Mouse (Mus musculus): ENCODE results near the gene F12. TPM values are rescaled to one million over a fixed set of nuclear protein-coding genes. Genes with fewer than 3 reads are reported as not detected.
"Not testable (repeated sequence)": the region's sequence is repeated elsewhere in the genome, so short reads cannot be mapped to it uniquely, and the experiment has no call there.

F12 gene
- polyA plus RNA-seq, 1 experiment from 2014 or later: not detected

GRCm38 (mm10) chr13:55444286-55444936 lies 17.8 kb upstream of the F12 start:
- H3K27me3 ChIP-seq: no peaks in the 10 kb centered on the region
- ChIA-PET POLR2A (interaction anchor here (0.6 to 2.8 kb wide), 3 partner anchors 21 to 659 kb away, joined by 3 to 9 read pairs (median 8); no protein-coding TSS in a partner anchor), CTCF (interaction anchor here (1.2 to 1.6 kb wide), 2 partner anchors 15 to 25 kb away, joined by 4 to 7 read pairs; no protein-coding TSS in a partner anchor)
- in situ Hi-C loops (cut with MboI; ENCODE audit: low pct_unique_long_range_greater_than_20kb): no loop called here
- no peak for TF ChIP-seq CTCF (IDR thresholded peaks at IDR 0.05)
- peak; percentile 46 for ATAC-seq
- peak; percentile 56 for DNase-seq (ENCODE audit: low read depth, low spot score)

DNA sequence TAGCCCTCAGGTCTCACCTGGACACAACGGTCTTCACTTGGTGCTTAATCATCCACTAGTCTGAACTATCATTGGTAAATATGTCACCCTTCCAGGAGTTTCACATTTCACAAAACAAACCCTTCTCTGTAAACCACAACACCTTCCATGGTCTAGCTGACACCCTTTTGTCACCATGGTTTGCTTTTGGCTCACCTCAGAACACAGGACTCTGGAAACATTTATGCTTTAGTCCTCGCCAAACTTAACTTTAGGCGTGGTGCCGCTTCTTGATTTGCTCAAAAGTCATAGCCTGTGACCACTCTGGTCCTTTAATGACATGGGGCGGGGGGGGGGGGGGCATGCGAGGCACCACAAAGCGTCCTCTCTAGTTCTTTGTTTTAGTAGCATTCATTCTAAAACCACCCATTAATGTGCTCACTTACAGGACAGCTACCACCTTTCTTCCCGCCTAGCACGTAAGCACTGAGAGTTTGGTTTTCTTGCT lies 17.2 kb upstream of the F12 start:
- no peak for TF ChIP-seq CTCF (IDR thresholded peaks at IDR 0.05)
- no peaks in the 10 kb centered on the region for H3K27me3 ChIP-seq
- in situ Hi-C loops (cut with MboI; ENCODE audit: low pct_unique_long_range_greater_than_20kb): no loop called here
- ATAC-seq (no peak), DNase-seq (ENCODE audit: low read depth, low spot score) (no peak)
- ChIA-PET POLR2A (interaction anchor here (1.2 kb wide), 1 partner anchor 26 kb away, joined by 8 read pairs; no protein-coding TSS in a partner anchor), CTCF (interaction anchor here (1.2 to 1.6 kb wide), 2 partner anchors 15 to 26 kb away, joined by 4 to 7 read pairs; no protein-coding TSS in a partner anchor)

GRCm38 (mm10) chr13:55437111-55437629 lies 10.6 kb upstream of the F12 start:
- POLR2A ChIA-PET; in situ Hi-C loops (cut with MboI; ENCODE audit: low pct_unique_long_range_greater_than_20kb); CTCF ChIA-PET; ATAC-seq; H3K27me3 ChIP-seq; DNase-seq (ENCODE audit: low read depth, low spot score): not testable (repeated sequence)

DNA sequence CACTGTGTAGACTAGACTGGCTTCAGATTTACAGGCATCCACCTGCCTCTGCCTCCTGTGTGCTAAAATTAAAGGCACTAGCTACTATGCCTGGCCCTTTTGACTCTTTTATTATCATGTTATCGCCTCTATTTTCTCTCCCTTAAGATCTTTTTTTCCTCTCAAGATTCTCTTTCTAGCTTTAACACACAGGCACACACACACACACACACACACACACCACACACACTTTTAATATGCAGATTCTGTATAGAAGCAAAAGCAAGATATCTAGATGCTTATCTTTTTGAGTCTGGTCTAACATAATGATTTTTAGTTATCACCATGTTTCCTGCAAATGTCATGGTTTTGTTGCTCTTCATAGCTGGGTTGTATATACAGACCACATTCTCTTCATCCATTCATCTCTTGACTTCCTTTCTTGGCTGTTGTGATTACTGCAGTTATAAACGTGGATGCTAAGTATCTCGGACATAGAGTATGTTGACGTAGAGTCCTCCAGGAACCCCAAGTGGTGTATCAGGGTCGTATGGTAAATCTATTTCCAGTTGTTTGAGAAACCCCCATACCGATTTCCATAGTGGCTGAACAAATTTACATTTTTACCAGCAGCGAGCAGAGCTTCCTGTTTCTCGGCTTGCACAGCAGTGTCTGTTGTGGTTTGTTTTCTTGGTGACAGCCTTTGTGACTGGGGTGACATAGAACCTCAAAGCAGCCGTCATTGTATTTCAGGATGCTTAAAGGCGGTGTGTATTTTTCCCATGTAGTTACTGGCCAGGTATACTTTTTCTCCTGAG lies 5.5 kb upstream of the F12 start:
- no peak for ATAC-seq
- CTCF ChIA-PET: no interaction called here
- no peak for DNase-seq (ENCODE audit: low read depth, low spot score)
- POLR2A ChIA-PET: no interaction called here
- H3K27me3 ChIP-seq: no peaks in the 10 kb centered on the region
- no peak for TF ChIP-seq CTCF (IDR thresholded peaks at IDR 0.05)
- in situ Hi-C loops (cut with MboI; ENCODE audit: low pct_unique_long_range_greater_than_20kb): no loop called here

DNA sequence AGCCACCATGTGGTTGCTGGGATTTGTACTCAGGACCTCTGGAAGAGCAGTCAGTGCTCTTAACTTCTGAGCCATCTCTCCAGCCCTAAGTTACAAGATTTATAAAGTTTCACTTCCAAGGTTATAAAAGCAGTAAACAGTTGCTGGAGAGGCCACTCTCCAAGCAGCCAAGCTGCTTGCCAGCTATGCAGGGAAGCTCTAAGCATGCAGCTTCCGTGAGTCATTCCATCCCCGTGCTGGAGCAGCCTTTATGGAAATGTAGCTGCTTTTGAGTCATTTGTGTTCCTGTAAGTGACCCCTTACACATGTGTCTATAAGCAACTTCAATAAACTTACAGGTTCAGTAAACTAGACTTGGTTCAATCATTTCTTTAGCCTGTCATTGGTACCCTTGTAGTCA lies 4.0 kb upstream of the F12 start:
- DNase-seq (ENCODE audit: low read depth, low spot score) (no peak), ATAC-seq (no peak)
- CTCF ChIA-PET: no interaction called here
- POLR2A ChIA-PET: no interaction called here
- no peaks in the 10 kb centered on the region for H3K27me3 ChIP-seq
- TF ChIP-seq CTCF (IDR thresholded peaks at IDR 0.05): no peak
- in situ Hi-C loops (cut with MboI; ENCODE audit: low pct_unique_long_range_greater_than_20kb): no loop called here

- POLR2A ChIA-PET: interaction anchor here (0.6 kb wide), 1 partner anchor 12 kb away, joined by 5 read pairs; no protein-coding TSS in a partner anchor
- no peak for DNase-seq (ENCODE audit: low read depth, low spot score)
- no peaks in the 10 kb centered on the region for H3K27me3 ChIP-seq
- in situ Hi-C loops (cut with MboI; ENCODE audit: low pct_unique_long_range_greater_than_20kb): loop anchor here (5.0 kb wide), 1 partner anchor 57 kb away; no protein-coding TSS in a partner anchor
- ATAC-seq: no peak
- no peak for TF ChIP-seq CTCF (IDR thresholded peaks at IDR 0.05)
- CTCF ChIA-PET: interaction anchor here (1.4 kb wide), 1 partner anchor 15 kb away, joined by 4 read pairs; no protein-coding TSS in a partner anchor
Measured at GRCm38 (mm10) chr13:55429226-55429888, 2.8 kb upstream of the F12 start.

- in situ Hi-C loops (cut with MboI; ENCODE audit: low pct_unique_long_range_greater_than_20kb): no loop called here
- CTCF ChIA-PET: interaction anchor here (5.4 kb wide), 1 partner anchor 50 kb away, joined by 30 read pairs; no protein-coding TSS in a partner anchor
- POLR2A ChIA-PET: interaction anchor here (0.6 kb wide), 2 partner anchors 82 to 88 kb away, joined by 3 read pairs; no protein-coding TSS in a partner anchor
- no peak for TF ChIP-seq CTCF (IDR thresholded peaks at IDR 0.05)
- DNase-seq (ENCODE audit: low read depth, low spot score): no peak
- no peak for ATAC-seq
- H3K27me3 ChIP-seq: peaks cover 10% of the 10 kb centered on the region
Measured at GRCm38 (mm10) chr13:55420933-55421800, 5.4 kb downstream of the F12 start.

GRCm38 (mm10) chr13:55420018-55420932 lies 6.3 kb downstream of the F12 start:
- ATAC-seq: no peak
- ChIA-PET CTCF (interaction anchor here (1.4 to 5.4 kb wide), 2 partner anchors 45 to 50 kb away, joined by 4 to 30 read pairs; no protein-coding TSS in a partner anchor), POLR2A (interaction anchor here (0.6 kb wide), 2 partner anchors 81 to 89 kb away, joined by 3 read pairs; no protein-coding TSS in a partner anchor)
- no peak for DNase-seq (ENCODE audit: low read depth, low spot score)
- TF ChIP-seq CTCF (IDR thresholded peaks at IDR 0.05): no peak
- in situ Hi-C loops (cut with MboI; ENCODE audit: low pct_unique_long_range_greater_than_20kb): no loop called here
- peaks cover 10% of the 10 kb centered on the region for H3K27me3 ChIP-seq

All from Patski (cell line).